Mouse (Mus musculus) midbrain, postnatal 0 days (tissue): ENCODE measurements around the gene Rho. TPM values are rescaled to one million over a fixed set of nuclear protein-coding genes. Genes with fewer than 3 reads are reported as not detected.

Experiments used
- ATAC-seq: fragments of 200-750 bp; cut with Nextera tagmentation; 2 replicates; pipeline ENCODE4 v1.8.0; 2017; ENCODE audit warnings: moderate number of reproducible peaks, mild to moderate bottlenecking, moderate TSS enrichment, moderate library complexity; ENCODE audit not compliant: low FRiP score
- DNase-seq: peaks from one replicate; pipeline ENCODE4 v3.0.0-alpha.2; 2015; ENCODE audit warnings: low spot score
- H3K27ac ChIP-seq: fragments of 300-500 bp; sonication (generic); 2 replicates; pipeline ENCODE4 v1.5.1; 2014; ENCODE audit warnings: low read depth, mild to moderate bottlenecking, low read length, mixed read lengths
- H3K27me3 ChIP-seq: fragments of 300-500 bp; sonication (generic); 2 replicates; pipeline ENCODE4 v1.6.1; 2014; ENCODE audit warnings: low read length, control low read depth, mixed read lengths; ENCODE audit not compliant: insufficient read depth
- H3K36me3 ChIP-seq: fragments of 300-500 bp; sonication (generic); 2 replicates; pipeline ENCODE4 v1.6.1; 2014; ENCODE audit warnings: low read length, control low read depth, mixed read lengths; ENCODE audit not compliant: insufficient read depth
- H3K4me1 ChIP-seq: fragments of 300-500 bp; sonication (generic); 2 replicates; pipeline ENCODE4 v1.6.1; 2014; ENCODE audit warnings: mild to moderate bottlenecking, control low read depth, antibody characterized with exemption, low read length, mixed read lengths; ENCODE audit not compliant: insufficient read depth
- H3K4me2 ChIP-seq: fragments of 300-500 bp; sonication (generic); 2 replicates; pipeline ENCODE4 v1.6.1; 2014; ENCODE audit warnings: low read depth, mild to moderate bottlenecking, low read length, mixed read lengths; ENCODE audit not compliant: poor library complexity, severe bottlenecking
- H3K4me3 ChIP-seq: fragments of 300-500 bp; sonication (generic); 2 replicates; pipeline ENCODE4 v1.5.1; 2014; ENCODE audit warnings: low read depth, mild to moderate bottlenecking, low read length, moderate library complexity
- H3K9ac ChIP-seq: fragments of 300-500 bp; sonication (generic); replicated peaks from 2 replicates; pipeline ENCODE4 v1.6.1; 2014; ENCODE audit warnings: mild to moderate bottlenecking, low read length, moderate library complexity, mixed read lengths; ENCODE audit not compliant: poor library complexity, severe bottlenecking
- H3K9me3 ChIP-seq: fragments of 300-500 bp; sonication (generic); 2 replicates; pipeline ENCODE4 v1.6.1; 2016; ENCODE audit warnings: low read length, control low read depth
- CTCF ChIP-seq: IDR thresholded peaks from 2 replicates; pipeline ENCODE4 v1.5.1; 2016; ENCODE audit warnings: antibody characterized with exemption, mild to moderate bottlenecking
- WGBS: fragments of 180-500 bp; shearing (Covaris S2); extraction: QIAGEN DNeasy Blood & Tissue Kit; methylation state at CpG from one replicate; pipeline ENCODE4 v1.1.7; 2014; 5-methylcytosine and 5-hydroxymethylcytosine counted together
- polyA plus RNA-seq: library from polyadenylated mRNA; unstranded; fragments of >200 nt; fragmentation: Nextera tagmentation; extraction: Ambion mirVana; gene quantifications from 2 replicates; pipeline ENCODE4 v1.2.1, GENCODE M21; 2015
- total RNA-seq: library from RNA; depleted of rRNA; stranded (reverse); fragments of >200 nt; gene quantifications from 2 replicates; pipeline ENCODE4 v1.2.3, GENCODE M21; 2014

Rho gene
- total and polyA plus RNA-seq, 2 experiments from 2014 or later, result 0.11 to 0.12 TPM

- Histone ChIP-seq H3K4me1 (no peaks in the 10 kb centered on the region; the same call in 1 of the 2 replicates), H3K27me3 (no peaks in the 10 kb centered on the region; the same call in 1 of the 2 replicates), H3K4me2 (no peak overlapping the region), H3K9ac (no peak overlapping the region), H3K4me3 (no peak overlapping the region), H3K27ac (no peak overlapping the region), H3K36me3 (no peaks in the 10 kb centered on the region), H3K9me3 (no peaks in the 10 kb centered on the region)
- DNase-seq (no peak), ATAC-seq (no peak)
- WGBS, result 73% methylated on average over 9 of the region's 9 CpGs
- no peak for TF ChIP-seq CTCF
These were observed 23.0 kb downstream of the Rho start for GRCm38 (mm10) chr6:115954506-115955074.

GRCm38 (mm10) chr6:115955169-115955568 is 23.6 kb downstream of the Rho start:
- H3K27ac ChIP-seq, result no peak overlapping the region
- H3K9ac ChIP-seq, result no peak overlapping the region
- no peaks in the 10 kb centered on the region for H3K9me3 ChIP-seq
- 83% methylated on average over 4 of the region's 4 CpGs for WGBS
- no peak overlapping the region for H3K4me3 ChIP-seq
- no peaks in the 10 kb centered on the region for H3K36me3 ChIP-seq
- no peaks in the 10 kb centered on the region; the same call in 1 of the 2 replicates for H3K4me1 ChIP-seq
- H3K4me2 ChIP-seq, result no peak overlapping the region
- ATAC-seq (no peak), DNase-seq (no peak)
- H3K27me3 ChIP-seq, result no peaks in the 10 kb centered on the region; the same call in 1 of the 2 replicates
- TF ChIP-seq CTCF, result no peak

- DNase-seq (no peak), ATAC-seq (no peak)
- 87% methylated on average over 11 of the region's 11 CpGs for WGBS
- Histone ChIP-seq H3K27ac (no peak overlapping the region), H3K4me1 (no peaks in the 10 kb centered on the region; the same call in 1 of the 2 replicates), H3K9ac (no peak overlapping the region), H3K9me3 (no peaks in the 10 kb centered on the region), H3K4me2 (no peak overlapping the region), H3K36me3 (no peaks in the 10 kb centered on the region), H3K4me3 (no peak overlapping the region), H3K27me3 (no peaks in the 10 kb centered on the region; the same call in 1 of the 2 replicates)
- TF ChIP-seq CTCF, result no peak
These were observed 24.1 kb downstream of the Rho start for GRCm38 (mm10) chr6:115955664-115956063.

GRCm38 (mm10) chr6:115956418-115956921 is 24.9 kb downstream of the Rho start:
- DNase-seq (peak; percentile 68), ATAC-seq (no peak)
- TF ChIP-seq CTCF, result peak; percentile 38
- H3K36me3 ChIP-seq, result no peaks in the 10 kb centered on the region
- no peaks in the 10 kb centered on the region; the same call in 1 of the 2 replicates for H3K27me3 ChIP-seq
- H3K9ac ChIP-seq, result no peak overlapping the region
- H3K4me3 ChIP-seq, result no peak overlapping the region
- no peak overlapping the region for H3K4me2 ChIP-seq
- H3K9me3 ChIP-seq, result no peaks in the 10 kb centered on the region
- no peaks in the 10 kb centered on the region; the same call in 1 of the 2 replicates for H3K4me1 ChIP-seq
- 85% methylated on average over 13 of the region's 13 CpGs for WGBS
- H3K27ac ChIP-seq, result no peak overlapping the region

GRCm38 (mm10) chr6:115956922-115957601 is 25.5 kb downstream of the Rho start:
- no peak overlapping the region for H3K9ac ChIP-seq
- H3K27me3 ChIP-seq, result no peaks in the 10 kb centered on the region; the same call in 1 of the 2 replicates
- no peaks in the 10 kb centered on the region; the same call in 1 of the 2 replicates for H3K4me1 ChIP-seq
- H3K27ac ChIP-seq, result no peak overlapping the region
- no peaks in the 10 kb centered on the region for H3K36me3 ChIP-seq
- no peaks in the 10 kb centered on the region for H3K9me3 ChIP-seq
- no peak overlapping the region for H3K4me2 ChIP-seq
- no peak for TF ChIP-seq CTCF
- no peak overlapping the region for H3K4me3 ChIP-seq
- WGBS, result 44% methylated on average over 16 of the region's 16 CpGs
- ATAC-seq (peak; percentile 35; the same call in 1 of the 2 replicates), DNase-seq (peak; percentile 65)

GRCm38 (mm10) chr6:115957681-115958080 is 26.1 kb downstream of the Rho start:
- H3K4me1 ChIP-seq, result no peaks in the 10 kb centered on the region; the same call in 1 of the 2 replicates
- TF ChIP-seq CTCF, result no peak
- H3K36me3 ChIP-seq, result no peaks in the 10 kb centered on the region
- no peak overlapping the region for H3K4me3 ChIP-seq
- ATAC-seq (no peak), DNase-seq (no peak)
- H3K9ac ChIP-seq, result no peak overlapping the region
- no peaks in the 10 kb centered on the region for H3K9me3 ChIP-seq
- no peaks in the 10 kb centered on the region; the same call in 1 of the 2 replicates for H3K27me3 ChIP-seq
- WGBS, result 46% methylated on average over 6 of the region's 6 CpGs
- no peak overlapping the region for H3K27ac ChIP-seq
- H3K4me2 ChIP-seq, result no peak overlapping the region
